Mouse (Mus musculus) intestine, embryonic 16.5 days (tissue): Measurements from ENCODE around the gene Neu3. TPM values are rescaled to one million over a fixed set of nuclear protein-coding genes. Genes with fewer than 3 reads are reported as not detected.

Experiments used
- ATAC-seq: fragments of 200-750 bp; cut with Nextera tagmentation; 2 replicates; pipeline ENCODE4 v1.8.0; 2017; ENCODE audit warnings: moderate TSS enrichment, moderate library complexity
- H3K27ac ChIP-seq: fragments of 300-500 bp; sonication (generic); 2 replicates; pipeline ENCODE4 v1.5.1; 2014; ENCODE audit warnings: mild to moderate bottlenecking, low read length
- H3K27me3 ChIP-seq: fragments of 300-500 bp; sonication (generic); replicated peaks from 2 replicates; pipeline ENCODE4 v1.6.1; 2014; ENCODE audit warnings: low read length, control low read depth, mixed read lengths; ENCODE audit not compliant: control insufficient read depth, insufficient read depth
- H3K36me3 ChIP-seq: fragments of 300-500 bp; sonication (generic); 2 replicates; pipeline ENCODE4 v1.6.1; 2014; ENCODE audit warnings: low read length, control low read depth; ENCODE audit not compliant: control insufficient read depth, insufficient read depth
- H3K4me1 ChIP-seq: fragments of 300-500 bp; sonication (generic); 2 replicates; pipeline ENCODE4 v1.6.1; 2014; ENCODE audit warnings: low read length, control low read depth, mixed read lengths; ENCODE audit not compliant: control insufficient read depth, insufficient read depth
- H3K4me2 ChIP-seq: fragments of 300-500 bp; sonication (generic); 2 replicates; pipeline ENCODE4 v1.6.1; 2014; ENCODE audit warnings: low read depth, low read length, control low read depth
- H3K4me3 ChIP-seq: fragments of 300-500 bp; sonication (generic); 2 replicates; pipeline ENCODE4 v1.5.1; 2014; ENCODE audit warnings: mild to moderate bottlenecking, low read length
- H3K9ac ChIP-seq: fragments of 300-500 bp; sonication (generic); 2 replicates; pipeline ENCODE4 v1.6.1; 2014; ENCODE audit warnings: low read depth, low read length
- H3K9me3 ChIP-seq: fragments of 300-500 bp; sonication (generic); 2 replicates; pipeline ENCODE4 v1.6.1; 2016; ENCODE audit warnings: low read length, control low read depth; ENCODE audit not compliant: control insufficient read depth
- WGBS: fragments of 180-500 bp; shearing (Covaris S2); extraction: QIAGEN DNeasy Blood & Tissue Kit; methylation state at CpG from one replicate; pipeline ENCODE4 v1.1.7; 2014; 5-methylcytosine and 5-hydroxymethylcytosine counted together
- polyA plus RNA-seq: library from polyadenylated mRNA; unstranded; fragments of >200 nt; fragmentation: Nextera tagmentation; extraction: Ambion mirVana; gene quantifications from 2 replicates; pipeline ENCODE4 v1.2.1, GENCODE M21; 2015

Gene Neu3
- polyA plus RNA-seq, 1 experiment from 2014 or later, result 6.0 TPM

GRCm38 (mm10) chr7:99858175-99858812 lies 30.1 kb upstream of the Neu3 start:
- Histone ChIP-seq H3K9ac (peak overlapping the region; percentile 92), H3K36me3 (0 out of 2 replicates have a peak, but pooled peaks cover 4% of the 10 kb centered on the region), H3K27ac (peak overlapping the region; percentile 24; the same call in 1 of the 2 replicates), H3K9me3 (no peaks in the 10 kb centered on the region), H3K4me2 (peak overlapping the region; percentile 66), H3K27me3 (no peaks in the 10 kb centered on the region), H3K4me1 (peaks cover 14% of the 10 kb centered on the region), H3K4me3 (peak overlapping the region; percentile 76)
- WGBS, result under 1% methylated on average over 19 of the region's 19 CpGs
- ATAC-seq, result peak; percentile 63

GRCm38 (mm10) chr7:99856266-99856861 lies 28.1 kb upstream of the Neu3 start:
- WGBS, result 87% methylated on average over 14 of the region's 14 CpGs
- H3K4me2 ChIP-seq, result 0 out of 2 replicates have a peak overlapping the region, but pooled peaks have one; percentile 22
- peak overlapping the region; percentile 8; the same call in 1 of the 2 replicates for H3K4me3 ChIP-seq
- no peak overlapping the region for H3K27ac ChIP-seq
- no peaks in the 10 kb centered on the region for H3K9me3 ChIP-seq
- H3K9ac ChIP-seq, result no peak overlapping the region
- no peaks in the 10 kb centered on the region for H3K27me3 ChIP-seq
- ATAC-seq, result no peak
- H3K36me3 ChIP-seq, result 0 out of 2 replicates have a peak, but pooled peaks cover 4% of the 10 kb centered on the region
- H3K4me1 ChIP-seq, result peaks cover 14% of the 10 kb centered on the region

GRCm38 (mm10) chr7:99854311-99854710 lies 26.1 kb upstream of the Neu3 start:
- H3K4me3 ChIP-seq, result no peak overlapping the region
- 87% methylated on average over 4 of the region's 4 CpGs for WGBS
- H3K36me3 ChIP-seq, result 0 out of 2 replicates have a peak, but pooled peaks cover 4% of the 10 kb centered on the region
- no peaks in the 10 kb centered on the region for H3K9me3 ChIP-seq
- no peak for ATAC-seq
- no peak overlapping the region for H3K27ac ChIP-seq
- H3K9ac ChIP-seq, result no peak overlapping the region
- H3K4me2 ChIP-seq, result no peak overlapping the region
- H3K4me1 ChIP-seq, result peaks cover 14% of the 10 kb centered on the region
- no peaks in the 10 kb centered on the region for H3K27me3 ChIP-seq

GRCm38 (mm10) chr7:99853350-99853749 lies 25.1 kb upstream of the Neu3 start:
- H3K9ac ChIP-seq, result no peak overlapping the region
- ATAC-seq, result no peak
- no peak overlapping the region for H3K4me3 ChIP-seq
- no peaks in the 10 kb centered on the region for H3K27me3 ChIP-seq
- peaks cover 14% of the 10 kb centered on the region for H3K4me1 ChIP-seq
- no peaks in the 10 kb centered on the region for H3K9me3 ChIP-seq
- H3K4me2 ChIP-seq, result no peak overlapping the region
- H3K27ac ChIP-seq, result no peak overlapping the region
- 0 out of 2 replicates have a peak, but pooled peaks cover 4% of the 10 kb centered on the region for H3K36me3 ChIP-seq
- 79% methylated on average over 7 of the region's 7 CpGs for WGBS

GRCm38 (mm10) chr7:99851618-99852017 lies 23.4 kb upstream of the Neu3 start:
- Histone ChIP-seq H3K9ac (no peak overlapping the region), H3K27ac (no peak overlapping the region), H3K36me3 (0 out of 2 replicates have a peak, but pooled peaks cover 4% of the 10 kb centered on the region), H3K27me3 (no peaks in the 10 kb centered on the region), H3K4me1 (peaks cover 5% of the 10 kb centered on the region), H3K4me2 (no peak overlapping the region), H3K9me3 (no peaks in the 10 kb centered on the region), H3K4me3 (no peak overlapping the region)
- ATAC-seq, result no peak
- WGBS, result 82% methylated on average over 6 of the region's 6 CpGs

GRCm38 (mm10) chr7:99851121-99851520 lies 22.9 kb upstream of the Neu3 start:
- no peaks in the 10 kb centered on the region for H3K27me3 ChIP-seq
- H3K9me3 ChIP-seq, result no peaks in the 10 kb centered on the region
- 0 out of 2 replicates have a peak, but pooled peaks cover 2% of the 10 kb centered on the region for H3K36me3 ChIP-seq
- no peak for ATAC-seq
- no peak overlapping the region for H3K4me3 ChIP-seq
- H3K4me2 ChIP-seq, result no peak overlapping the region
- H3K4me1 ChIP-seq, result no peaks in the 10 kb centered on the region; the same call in 1 of the 2 replicates
- H3K27ac ChIP-seq, result no peak overlapping the region
- whole genome bisulfite sequencing, result 73% methylated on average over 1 of the region's 1 CpGs
- H3K9ac ChIP-seq, result no peak overlapping the region

- WGBS, result 93% methylated on average over 5 of the region's 5 CpGs
- no peak for ATAC-seq
- no peak overlapping the region for H3K4me3 ChIP-seq
- H3K9me3 ChIP-seq, result no peaks in the 10 kb centered on the region
- H3K36me3 ChIP-seq, result peaks cover 3% of the 10 kb centered on the region; the same call in 1 of the 2 replicates
- H3K9ac ChIP-seq, result no peak overlapping the region
- no peak overlapping the region for H3K4me2 ChIP-seq
- H3K27me3 ChIP-seq, result no peaks in the 10 kb centered on the region
- H3K4me1 ChIP-seq, result no peaks in the 10 kb centered on the region
- no peak overlapping the region for H3K27ac ChIP-seq
These were observed 22.3 kb upstream of the Neu3 start for GRCm38 (mm10) chr7:99850534-99850933.

GRCm38 (mm10) chr7:99845533-99846236 lies 17.5 kb upstream of the Neu3 start:
- no peaks in the 10 kb centered on the region for H3K4me1 ChIP-seq
- no peak overlapping the region for H3K4me3 ChIP-seq
- peak; percentile 71 for ATAC-seq
- H3K9ac ChIP-seq, result no peak overlapping the region
- H3K27me3 ChIP-seq, result no peaks in the 10 kb centered on the region
- peak overlapping the region; percentile 66 for H3K27ac ChIP-seq
- WGBS, result 87% methylated on average over 8 of the region's 8 CpGs
- H3K36me3 ChIP-seq, result peaks cover 11% of the 10 kb centered on the region
- H3K4me2 ChIP-seq, result no peak overlapping the region
- no peaks in the 10 kb centered on the region for H3K9me3 ChIP-seq

GRCm38 (mm10) chr7:99838241-99838640 lies 10.0 kb upstream of the Neu3 start:
- peaks cover 7% of the 10 kb centered on the region for H3K36me3 ChIP-seq
- peak overlapping the region; percentile 85 for H3K27ac ChIP-seq
- WGBS, result 84% methylated on average over 3 of the region's 3 CpGs
- H3K9ac ChIP-seq, result 0 out of 2 replicates have a peak overlapping the region, but pooled peaks have one; percentile 31
- H3K4me1 ChIP-seq, result peaks cover 10% of the 10 kb centered on the region
- H3K4me2 ChIP-seq, result no peak overlapping the region
- no peak overlapping the region for H3K4me3 ChIP-seq
- no peaks in the 10 kb centered on the region for H3K9me3 ChIP-seq
- no peak; the same call in 1 of the 2 replicates for ATAC-seq
- no peaks in the 10 kb centered on the region for H3K27me3 ChIP-seq
